Mouse (Mus musculus) heart, embryonic 14.5 days (tissue): ENCODE measurements around the gene Tex45. TPM values are rescaled to one million over a fixed set of nuclear protein-coding genes. Genes with fewer than 3 reads are reported as not detected.

Experiments
- polyA plus RNA-seq: library from polyadenylated mRNA; unstranded; fragments of >200 nt; fragmentation: Nextera tagmentation; extraction: Ambion mirVana; gene quantifications from 2 replicates; pipeline ENCODE4 v1.2.1, GENCODE M21; 2014

Gene Tex45
- polyA plus RNA-seq, 1 experiment from 2014 or later = not detected

Other genes with a start within 250 kb of the Tex45 start
- gene Insr, start 191.2 kb upstream of the Tex45 start, polyA plus RNA-seq = 56.9 and 59.0 TPM in 2 replicates
- gene A430078G23Rik, start 117.4 kb upstream of the Tex45 start, polyA plus RNA-seq = not detected in 2 replicates
- gene Arhgef18, start 77.9 kb upstream of the Tex45 start, polyA plus RNA-seq = 4.6 and 6.0 TPM in 2 replicates
- gene Pex11g, start 3.2 kb upstream of the Tex45 start, polyA plus RNA-seq = 5.0 and 5.4 TPM in 2 replicates
- gene Zfp358, start 22.3 kb downstream of the Tex45 start, polyA plus RNA-seq = 11.5 and 17.4 TPM in 2 replicates
- gene Mcoln1, start 29.6 kb downstream of the Tex45 start, polyA plus RNA-seq = 36.0 and 38.0 TPM in 2 replicates
- 11.1 and 15.8 TPM in 2 replicates for gene Pnpla6, start 44.5 kb downstream of the Tex45 start, polyA plus RNA-seq
- 5.1 and 8.5 TPM in 2 replicates for gene C330021F23Rik, start 97.1 kb downstream of the Tex45 start, polyA plus RNA-seq
- gene Camsap3, start 116.4 kb downstream of the Tex45 start, polyA plus RNA-seq = 1.6 and 2.9 TPM in 2 replicates
- gene Xab2, start 150.5 kb downstream of the Tex45 start, polyA plus RNA-seq = 29.0 and 30.9 TPM in 2 replicates
- 113 and 114 TPM in 2 replicates for gene Pet100, start 150.7 kb downstream of the Tex45 start, polyA plus RNA-seq
- not detected in 2 replicates for gene Pcp2, start 154.7 kb downstream of the Tex45 start, polyA plus RNA-seq
- 39.0 and 40.2 TPM in 2 replicates for gene Stxbp2, start 160.1 kb downstream of the Tex45 start, polyA plus RNA-seq
- not detected in 2 replicates for gene Retn, start 184.9 kb downstream of the Tex45 start, polyA plus RNA-seq
- gene Mcemp1, start 194.9 kb downstream of the Tex45 start, polyA plus RNA-seq = 0.18 and 0.22 TPM in 2 replicates
- 8.1 and 10.0 TPM in 2 replicates for gene Fcor, start 201.5 kb downstream of the Tex45 start, polyA plus RNA-seq
- gene Trappc5, start 205.4 kb downstream of the Tex45 start, polyA plus RNA-seq = 27.6 and 28.4 TPM in 2 replicates
- not detected in 2 replicates for gene Fcer2a, start 223.3 kb downstream of the Tex45 start, polyA plus RNA-seq
- 4.3 and 6.0 TPM in 2 replicates for gene Clec4g, start 249.8 kb downstream of the Tex45 start, polyA plus RNA-seq